In genomic region chr13:5919966-5920365, GRCm38 (mm10) we compare ENCODE assay signal across 21 mouse cellular contexts. TPM values are rescaled to one million over a fixed set of nuclear protein-coding genes. Genes with fewer than 3 reads are reported as not detected.
DNase-seq lines count a peak whose midpoint lies in the region; ATAC-seq and TF ChIP-seq lines count a peak whose summit lies in the region.
"Had no signal": no experiment of that assay in that cellular context is flagged by ENCODE, and none has a peak within 500 bp of the region (broad histone marks: within the 10 kb centered on the region; RNA-seq: fewer than 3 reads in every experiment).

No protein-coding gene starts in this region.

- no peak for TF ChIP-seq CTCF in intestine, postnatal 0 days (IDR thresholded peaks at IDR 0.05; ENCODE audit: low read depth)
- TF ChIP-seq CTCF in small intestine, adult 2 months (IDR thresholded peaks at IDR 0.05; ENCODE audit: extremely low read depth, insufficient read length, insufficient replicate concordance, low read depth, low read length) = no peak

- no peak overlapping the region for H3K4me3 ChIP-seq in intestine, embryonic 15.5 days (replicated peaks)
- no peak overlapping the region for H3K4me3 ChIP-seq in intestine, postnatal 0 days (ENCODE audit: low read depth, low read length)
- H3K4me3 ChIP-seq in intestine, embryonic 16.5 days (ENCODE audit: low read length) = no peak overlapping the region
- no peak overlapping the region for H3K4me3 ChIP-seq in small intestine, adult 2 months (ENCODE audit: low read depth, low read length)
- no peak overlapping the region for H3K4me3 ChIP-seq in midbrain, embryonic 10.5 days
- H3K4me3 ChIP-seq in midbrain, embryonic 13.5 days (replicated peaks) = no peak overlapping the region

- DNase-seq in midbrain, embryonic 10.5 days (ENCODE audit: low spot score) = no peak
- DNase-seq: adrenal gland, adult 2 months; adrenal gland, adult 8-10 months; adrenal gland, postnatal 10 days; adrenal gland, postnatal 14 days; adrenal gland, postnatal 25 days; adrenal gland, postnatal 36 days; B cell, adult 2 months; cerebellum, adult 11 months; cerebellum, adult 11-12 months; cerebellum, adult 18-20 months had no signal

- no peak overlapping the region for H3K27ac ChIP-seq in intestine, embryonic 15.5 days
- H3K27ac ChIP-seq in intestine, postnatal 0 days (ENCODE audit: low read depth, low read length) = no peak overlapping the region
- H3K27ac ChIP-seq in intestine, embryonic 16.5 days (ENCODE audit: low read length) = no peak overlapping the region
- peak overlapping the region; percentile 90 for H3K27ac ChIP-seq in small intestine, adult 2 months (ENCODE audit: insufficient read depth, low read depth, low read length)
- no peak overlapping the region for H3K27ac ChIP-seq in midbrain, embryonic 10.5 days (replicated peaks)
- H3K27ac ChIP-seq in midbrain, embryonic 13.5 days = no peak overlapping the region

- 68% methylated on average over 4 of the region's 4 CpGs for WGBS in intestine, embryonic 15.5 days
- WGBS in intestine, postnatal 0 days = 51% methylated on average over 4 of the region's 4 CpGs
- 73% methylated on average over 4 of the region's 4 CpGs for WGBS in intestine, embryonic 16.5 days
- WGBS in small intestine, adult 2 months = 34% methylated on average over 4 of the region's 4 CpGs
- 90% methylated on average over 4 of the region's 4 CpGs for WGBS in midbrain, embryonic 10.5 days
- WGBS in midbrain, embryonic 13.5 days = 90% methylated on average over 4 of the region's 4 CpGs

- H3K9me3 ChIP-seq in intestine, embryonic 15.5 days = no peaks in the 10 kb centered on the region
- H3K9me3 ChIP-seq in intestine, postnatal 0 days (ENCODE audit: control insufficient read depth) = no peaks in the 10 kb centered on the region
- H3K9me3 ChIP-seq in intestine, embryonic 16.5 days (ENCODE audit: control insufficient read depth, low read length) = no peaks in the 10 kb centered on the region
- no peaks in the 10 kb centered on the region for H3K9me3 ChIP-seq in midbrain, embryonic 10.5 days (replicated peaks)
- no peaks in the 10 kb centered on the region for H3K9me3 ChIP-seq in midbrain, embryonic 13.5 days
- H3K9me3 ChIP-seq: G1E had no signal

- H3K4me1 ChIP-seq in intestine, embryonic 15.5 days (replicated peaks) = no peaks in the 10 kb centered on the region
- no peaks in the 10 kb centered on the region for H3K4me1 ChIP-seq in intestine, postnatal 0 days (replicated peaks; ENCODE audit: control insufficient read depth, insufficient read depth, low read length)
- no peaks in the 10 kb centered on the region for H3K4me1 ChIP-seq in intestine, embryonic 16.5 days (ENCODE audit: control insufficient read depth, insufficient read depth, low read length)
- H3K4me1 ChIP-seq in small intestine, adult 2 months (ENCODE audit: control insufficient read depth, insufficient read depth, insufficient read length, low read length) = peaks cover 8% of the 10 kb centered on the region; the same call in 1 of the 2 replicates
- H3K4me1 ChIP-seq in midbrain, embryonic 10.5 days = no peaks in the 10 kb centered on the region
- no peaks in the 10 kb centered on the region for H3K4me1 ChIP-seq in midbrain, embryonic 13.5 days (replicated peaks)

- no peak for TF ChIP-seq POLR2A in small intestine, adult 2 months (IDR thresholded peaks at IDR 0.05; ENCODE audit: low read depth, low read length)

- ATAC-seq in intestine, embryonic 15.5 days = peak; percentile 68; the same call in 1 of the 2 replicates
- no peak for ATAC-seq in intestine, postnatal 0 days
- ATAC-seq in intestine, embryonic 16.5 days = 0 out of 2 replicates have a peak, but pooled peaks have one; percentile 50
- no peak for ATAC-seq in midbrain, embryonic 13.5 days
- ATAC-seq: activated CD4-positive, CD25-positive, alpha-beta regulatory T cell, adult 4 months; CD4-positive, CD25-positive, alpha-beta regulatory T cell, adult 4 months; Patski had no signal

- H3K27me3 ChIP-seq in intestine, embryonic 15.5 days (replicated peaks) = no peaks in the 10 kb centered on the region
- no peaks in the 10 kb centered on the region for H3K27me3 ChIP-seq in intestine, postnatal 0 days (replicated peaks; ENCODE audit: control insufficient read depth, insufficient read depth, low read length)
- no peaks in the 10 kb centered on the region for H3K27me3 ChIP-seq in intestine, embryonic 16.5 days (replicated peaks; ENCODE audit: control insufficient read depth, insufficient read depth, low read length)
- H3K27me3 ChIP-seq in small intestine, adult 2 months (ENCODE audit: control insufficient read depth, insufficient read depth, low read length) = no peaks in the 10 kb centered on the region
- no peaks in the 10 kb centered on the region for H3K27me3 ChIP-seq in midbrain, embryonic 10.5 days (ENCODE audit: low read depth, poor library complexity, severe bottlenecking)
- H3K27me3 ChIP-seq in midbrain, embryonic 13.5 days = no peaks in the 10 kb centered on the region
- H3K27me3 ChIP-seq: CH12.LX, Patski had no signal

- no peaks in the 10 kb centered on the region for H3K36me3 ChIP-seq in intestine, embryonic 15.5 days
- no peaks in the 10 kb centered on the region for H3K36me3 ChIP-seq in intestine, postnatal 0 days (ENCODE audit: control insufficient read depth, insufficient read depth)
- no peaks in the 10 kb centered on the region for H3K36me3 ChIP-seq in intestine, embryonic 16.5 days (ENCODE audit: control insufficient read depth, insufficient read depth, low read length)
- no peaks in the 10 kb centered on the region for H3K36me3 ChIP-seq in small intestine, adult 2 months (ENCODE audit: control insufficient read depth, insufficient read depth, low read length)
- H3K36me3 ChIP-seq in midbrain, embryonic 10.5 days = no peaks in the 10 kb centered on the region
- H3K36me3 ChIP-seq in midbrain, embryonic 13.5 days = no peaks in the 10 kb centered on the region
- H3K36me3 ChIP-seq: G1E had no signal

- H3K4me2 ChIP-seq in intestine, embryonic 15.5 days (replicated peaks) = no peak overlapping the region
- H3K4me2 ChIP-seq in intestine, postnatal 0 days (replicated peaks; ENCODE audit: low read depth) = no peak overlapping the region
- no peak overlapping the region for H3K4me2 ChIP-seq in intestine, embryonic 16.5 days (ENCODE audit: low read depth, low read length)
- no peak overlapping the region for H3K4me2 ChIP-seq in midbrain, embryonic 13.5 days (replicated peaks)

- no peak overlapping the region for H3K9ac ChIP-seq in intestine, embryonic 15.5 days
- no peak overlapping the region for H3K9ac ChIP-seq in intestine, postnatal 0 days (ENCODE audit: low read depth, low read length)
- no peak overlapping the region for H3K9ac ChIP-seq in intestine, embryonic 16.5 days (ENCODE audit: low read depth, low read length)
- H3K9ac ChIP-seq in midbrain, embryonic 13.5 days (replicated peaks) = no peak overlapping the region

RNA-seq across cellular contexts. Expression of gene Klf6, which starts 58.7 kb away (rescaled TPM):
- 72.3 and 79.5 TPM in 2 replicates for polyA plus RNA-seq in intestine, embryonic 15.5 days (2015; fragmentation: Nextera tagmentation; extraction: Ambion mirVana)
- polyA plus RNA-seq in intestine, postnatal 0 days (2015; fragmentation: Nextera tagmentation; extraction: Ambion mirVana) = 64.4 and 65.3 TPM in 2 replicates
- polyA plus RNA-seq in intestine, embryonic 16.5 days (2015; fragmentation: Nextera tagmentation; extraction: Ambion mirVana) = 66.9 and 71.5 TPM in 2 replicates
- 13.2 and 44.5 TPM in 2 replicates for polyA plus RNA-seq in small intestine, adult 2 months (2012; rRNA removed)
- polyA plus RNA-seq in midbrain, embryonic 10.5 days (2016; fragmentation: Nextera tagmentation; extraction: Ambion mirVana) = 53.5 and 63.0 TPM in 2 replicates
- polyA plus RNA-seq in midbrain, embryonic 13.5 days (2015; fragmentation: Nextera tagmentation; extraction: Ambion mirVana) = 68.3 and 82.1 TPM in 2 replicates

Comparison
In these comparisons a context has a peak if more than half of its experiments do, and no peak if none do; other contexts are left out.
1. ATAC-seq: peak in intestine, embryonic 15.5 days (single experiment) and intestine, embryonic 16.5 days (single experiment); none in intestine, postnatal 0 days (single experiment) and midbrain, embryonic 13.5 days (single experiment).